Mouse (Mus musculus): ENCODE results near the gene Nhsl2.

Gene Nhsl2

GRCm38 (mm10) chrX:102042386-102042785 lies 193.2 kb downstream of the Nhsl2 start:
- in situ Hi-C loops (cut with MboI, MseI), result no loop called here

- in situ Hi-C loops (cut with MboI, MseI), result loop anchor here (5.0 kb wide), 1 partner anchor 63 kb away; no protein-coding TSS in a partner anchor
Measured at GRCm38 (mm10) chrX:102050552-102050951, 201.4 kb downstream of the Nhsl2 start.

GRCm38 (mm10) chrX:102051225-102051624 lies 202.0 kb downstream of the Nhsl2 start:
- in situ Hi-C loops (cut with MboI, MseI), result loop anchor here (5.0 kb wide), 1 partner anchor 64 kb away; no protein-coding TSS in a partner anchor

- in situ Hi-C loops (cut with MboI, MseI), result loop anchor here (5.0 kb wide), 1 partner anchor 66 kb away; no protein-coding TSS in a partner anchor
Measured at GRCm38 (mm10) chrX:102053371-102053770, 204.2 kb downstream of the Nhsl2 start.

- in situ Hi-C loops (cut with MboI, MseI), result loop anchor here (5.0 kb wide), 1 partner anchor 67 kb away; no protein-coding TSS in a partner anchor
Measured at GRCm38 (mm10) chrX:102054009-102054408, 204.8 kb downstream of the Nhsl2 start.

- in situ Hi-C loops (cut with MboI, MseI), result no loop called here
Measured at GRCm38 (mm10) chrX:102059437-102059836, 210.3 kb downstream of the Nhsl2 start.

- in situ Hi-C loops (cut with MboI, MseI), result no loop called here
Measured at GRCm38 (mm10) chrX:102060243-102060642, 211.1 kb downstream of the Nhsl2 start.

- in situ Hi-C loops (cut with MboI, MseI), result no loop called here
Measured at GRCm38 (mm10) chrX:102060891-102061290, 211.7 kb downstream of the Nhsl2 start.

GRCm38 (mm10) chrX:102064062-102064461 lies 214.9 kb downstream of the Nhsl2 start:
- in situ Hi-C loops (cut with MboI, MseI), result no loop called here

GRCm38 (mm10) chrX:102065213-102065775 lies 216.1 kb downstream of the Nhsl2 start:
- in situ Hi-C loops (cut with MboI, MseI), result no loop called here

- in situ Hi-C loops (cut with MboI, MseI), result no loop called here
Measured at GRCm38 (mm10) chrX:102066134-102066533, 216.9 kb downstream of the Nhsl2 start.

GRCm38 (mm10) chrX:102067118-102067517 lies 217.9 kb downstream of the Nhsl2 start:
- in situ Hi-C loops (cut with MboI, MseI), result no loop called here

- in situ Hi-C loops (cut with MboI, MseI), result no loop called here
Measured at GRCm38 (mm10) chrX:102068811-102069540, 219.8 kb downstream of the Nhsl2 start.

GRCm38 (mm10) chrX:102070591-102071471 lies 221.6 kb downstream of the Nhsl2 start, which contains the start of gene Rtl5:
Gene Rtl5 (minus strand): TSS chrX:102071304.
- in situ Hi-C loops (cut with MboI, MseI), result no loop called here

GRCm38 (mm10) chrX:102071517-102071916 lies 222.3 kb downstream of the Nhsl2 start:
- in situ Hi-C loops (cut with MboI, MseI), result no loop called here

- in situ Hi-C loops (cut with MboI, MseI), result no loop called here
Measured at GRCm38 (mm10) chrX:102073605-102074325, 224.6 kb downstream of the Nhsl2 start.

GRCm38 (mm10) chrX:102074435-102074834 lies 225.2 kb downstream of the Nhsl2 start:
- in situ Hi-C loops (cut with MboI, MseI), result no loop called here

GRCm38 (mm10) chrX:102075158-102075557 lies 226.0 kb downstream of the Nhsl2 start:
- in situ Hi-C loops (cut with MboI, MseI), result no loop called here

GRCm38 (mm10) chrX:102076886-102077765 lies 227.9 kb downstream of the Nhsl2 start:
- in situ Hi-C loops (cut with MboI, MseI), result no loop called here

- in situ Hi-C loops (cut with MboI, MseI), result no loop called here
Measured at GRCm38 (mm10) chrX:102081076-102081475, 231.9 kb downstream of the Nhsl2 start.

All from T-helper 1 cell (primary cell).